Mouse (Mus musculus) forebrain, postnatal 0 days (tissue): ENCODE results near the gene Pfkfb4. TPM values are rescaled to one million over a fixed set of nuclear protein-coding genes. Genes with fewer than 3 reads are reported as not detected.

Experiments
- ATAC-seq: fragments of 200-750 bp; cut with Nextera tagmentation; 2 replicates; pipeline ENCODE4 v1.8.0; 2017; ENCODE audit warnings: mild to moderate bottlenecking, moderate library complexity
- DNase-seq: peaks from one replicate; pipeline ENCODE4 v3.0.0-alpha.2; 2015
- H3K27ac ChIP-seq: fragments of 300-500 bp; sonication (generic); 2 replicates; pipeline ENCODE4 v1.5.1; 2014; ENCODE audit warnings: low read depth, mild to moderate bottlenecking, antibody characterized with exemption, low read length, moderate library complexity, mixed read lengths
- H3K27me3 ChIP-seq: fragments of 300-500 bp; sonication (generic); 2 replicates; pipeline ENCODE4 v1.6.1; 2014; ENCODE audit warnings: mild to moderate bottlenecking, low read length, mixed read lengths; ENCODE audit not compliant: insufficient read depth
- H3K36me3 ChIP-seq: fragments of 300-500 bp; sonication (generic); 2 replicates; pipeline ENCODE4 v1.6.1; 2014; ENCODE audit warnings: mild to moderate bottlenecking, moderate library complexity; ENCODE audit not compliant: insufficient read depth
- H3K4me1 ChIP-seq: fragments of 300-500 bp; sonication (generic); 2 replicates; pipeline ENCODE4 v1.6.1; 2014; ENCODE audit warnings: antibody characterized with exemption; ENCODE audit not compliant: insufficient read depth
- H3K4me2 ChIP-seq: fragments of 300-500 bp; sonication (generic); 2 replicates; pipeline ENCODE4 v1.6.1; 2014; ENCODE audit warnings: low read depth, mild to moderate bottlenecking, moderate library complexity
- H3K4me3 ChIP-seq: fragments of 300-500 bp; sonication (generic); 2 replicates; pipeline ENCODE4 v1.5.1; 2014; ENCODE audit warnings: low read depth, low read length, mixed read lengths
- H3K9ac ChIP-seq: fragments of 300-500 bp; sonication (generic); 2 replicates; pipeline ENCODE4 v1.6.1; 2014; ENCODE audit warnings: mild to moderate bottlenecking
- H3K9me3 ChIP-seq: fragments of 300-500 bp; sonication (generic); 2 replicates; pipeline ENCODE4 v1.6.1; 2016; ENCODE audit warnings: low read length
- CTCF ChIP-seq: sonication (generic); IDR thresholded peaks from 2 replicates; pipeline ENCODE4 v1.5.1; 2016; ENCODE audit warnings: antibody characterized with exemption, control low read depth, low read depth
- WGBS: fragments of 180-500 bp; shearing (Covaris S2); extraction: QIAGEN DNeasy Blood & Tissue Kit; methylation state at CpG from one replicate; pipeline ENCODE4 v1.1.7; 2014; 5-methylcytosine and 5-hydroxymethylcytosine counted together
- microRNA counts: library from miRNA; unstranded; fragments of <30 nt; microRNA quantifications from one replicate; lab custom pipeline; 2015
- microRNA-seq, 2 experiments: library from miRNA; unstranded; fragments of <30 nt; microRNA quantifications; one replicate each; pipeline ENCODE4; 2016
- polyA plus RNA-seq: library from polyadenylated mRNA; unstranded; fragments of >200 nt; fragmentation: Nextera tagmentation; extraction: Ambion mirVana; gene quantifications from 2 replicates; pipeline ENCODE4 v1.2.1, GENCODE M21; 2015
- total RNA-seq: library from RNA; depleted of rRNA; stranded (reverse); fragments of >200 nt; gene quantifications from 2 replicates; pipeline ENCODE4 v1.2.3, GENCODE M21; 2014; rRNA removed

The Pfkfb4 gene
- total and polyA plus RNA-seq, 2 experiments from 2014 or later = 21.7 to 46.4 TPM

DNA sequence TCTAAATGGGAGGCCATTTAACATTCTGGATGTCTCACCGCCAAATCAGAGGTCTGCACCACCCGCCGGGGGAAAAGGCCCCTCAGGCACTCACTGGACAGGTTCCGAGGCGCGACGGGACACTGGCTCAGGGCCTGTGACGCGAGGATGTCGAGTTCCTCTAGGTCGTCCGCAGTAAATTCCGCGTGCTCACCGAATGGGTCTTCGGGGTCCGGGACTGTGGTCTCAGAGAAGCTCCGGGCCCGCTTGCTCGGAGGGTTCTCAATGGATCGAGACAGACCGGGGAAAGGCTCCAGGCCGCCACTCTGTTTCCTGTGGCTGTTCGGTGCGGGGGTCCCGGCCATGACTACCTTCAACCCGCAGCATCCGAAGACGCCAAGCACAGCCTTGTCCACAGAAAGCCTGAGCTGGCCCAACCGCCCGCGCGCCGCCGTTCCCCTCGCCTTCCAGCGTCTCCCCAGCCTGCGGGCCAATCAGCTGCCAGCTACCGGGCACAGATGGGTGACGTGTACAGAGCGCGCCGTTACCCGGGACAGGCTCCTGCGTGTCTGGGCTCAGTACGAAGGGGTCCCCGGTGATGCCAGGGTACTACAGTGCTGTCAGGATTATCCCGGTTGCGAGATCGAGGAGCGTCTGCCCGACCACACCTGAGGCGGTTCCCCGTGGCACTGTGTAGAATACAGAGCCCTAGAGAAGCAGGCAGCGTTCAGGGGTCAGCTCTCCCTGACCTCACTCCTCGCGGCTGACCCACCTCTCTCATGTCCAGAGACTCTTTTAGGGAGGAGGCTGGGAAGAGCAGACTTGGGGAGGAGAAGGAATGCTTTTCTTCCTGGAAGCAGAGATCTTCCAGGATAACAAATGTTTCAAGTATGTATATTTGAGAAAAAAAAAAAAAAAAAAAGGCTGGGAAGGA is 82.3 kb downstream of the Pfkfb4 start, which contains the start of gene Atrip:
Gene Atrip (minus strand): TSS at position 464 of the 913 bp plus-strand sequence.
- Histone ChIP-seq H3K4me2 (peak within 1 kb of the TSS; percentile 82), H3K27ac (peak within 1 kb of the TSS; percentile 80), H3K36me3 (peaks cover 32% of the 10 kb centered on the region), H3K4me1 (peaks cover 19% of the 10 kb centered on the region), H3K4me3 (peak within 1 kb of the TSS; percentile 92), H3K9ac (peak within 1 kb of the TSS; percentile 86), H3K9me3 (no peaks in the 10 kb centered on the region), H3K27me3 (no peaks in the 10 kb centered on the region)
- TF ChIP-seq CTCF = no peak
- DNase-seq = peak; percentile 94
- ATAC-seq = peak; percentile 100
- under 1% methylated on average over 57 of the region's 57 CpGs for WGBS

DNA sequence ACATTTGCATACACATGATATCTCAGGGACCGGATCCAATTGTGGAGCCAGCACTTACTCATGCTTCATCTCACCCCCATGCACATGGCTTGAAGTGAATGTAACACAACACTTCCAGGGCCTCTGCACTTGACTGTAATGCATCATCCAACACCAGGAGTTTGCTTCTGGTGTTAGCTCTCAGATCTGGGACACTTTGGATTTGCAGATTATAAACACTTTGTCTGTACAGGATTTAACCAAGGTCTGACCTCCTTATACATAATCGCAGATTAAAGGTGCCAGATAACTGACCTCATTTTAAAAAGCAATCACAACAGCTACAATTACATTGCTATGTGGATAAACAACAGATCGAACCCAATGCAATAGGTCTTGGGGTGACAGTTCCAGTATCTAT is 88.9 kb downstream of the Pfkfb4 start:
- no peak overlapping the region for H3K4me3 ChIP-seq
- 89% methylated on average over 3 of the region's 3 CpGs for WGBS
- H3K27ac ChIP-seq = no peak overlapping the region
- no peak for ATAC-seq
- H3K36me3 ChIP-seq = peaks cover 14% of the 10 kb centered on the region; the same call in 1 of the 2 replicates
- no peak for TF ChIP-seq CTCF
- no peak for DNase-seq
- no peak overlapping the region for H3K4me2 ChIP-seq
- H3K9ac ChIP-seq = no peak overlapping the region
- H3K9me3 ChIP-seq = no peaks in the 10 kb centered on the region
- H3K4me1 ChIP-seq = peaks cover 6% of the 10 kb centered on the region; the same call in 1 of the 2 replicates
- no peaks in the 10 kb centered on the region for H3K27me3 ChIP-seq

DNA sequence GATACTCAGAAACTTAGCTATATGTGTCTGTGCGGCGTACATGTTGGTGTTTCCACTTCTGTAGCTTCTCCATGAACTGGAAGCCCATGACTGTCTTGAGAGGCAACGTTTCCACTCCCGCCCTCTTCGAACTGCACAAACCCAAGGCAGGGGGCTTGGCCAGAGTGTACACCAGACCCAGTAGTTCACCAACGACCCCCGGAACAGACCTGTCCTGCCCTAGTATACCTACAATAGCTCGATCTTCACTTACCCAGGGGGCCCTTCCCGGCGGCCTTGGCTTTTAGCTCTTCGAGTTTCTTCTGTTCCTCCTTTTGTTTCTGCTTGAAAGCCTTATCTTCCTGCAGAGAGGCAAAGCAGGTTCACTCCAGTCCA is 90.2 kb downstream of the Pfkfb4 start:
- Histone ChIP-seq H3K4me2 (peak overlapping the region; percentile 76), H3K9ac (peak overlapping the region; percentile 76), H3K36me3 (peaks cover 14% of the 10 kb centered on the region; the same call in 1 of the 2 replicates), H3K4me1 (peaks cover 6% of the 10 kb centered on the region; the same call in 1 of the 2 replicates), H3K27ac (peak overlapping the region; percentile 76), H3K4me3 (peak overlapping the region; percentile 71), H3K27me3 (no peaks in the 10 kb centered on the region), H3K9me3 (no peaks in the 10 kb centered on the region)
- WGBS = 7% methylated on average over 11 of the region's 11 CpGs
- DNase-seq = no peak
- no peak for TF ChIP-seq CTCF
- peak; percentile 10; the same call in 1 of the 2 replicates for ATAC-seq

MicroRNA genes within 50 kb of the gene (microRNA counts, 519-probe panel; counts per million panel counts)
- not detected for microRNA mmu-miR-711 (lab: Ali Mortazavi, UCI)

Small RNA genes lying within 50 kb of the gene (microRNA-seq; reads per million reads assigned to microRNA genes)
- 0 reads per million in 2 experiments for gene Mir711

Other genes starting within 250 kb of the Pfkfb4 start
- gene Ip6k2, start 208.0 kb upstream of the Pfkfb4 start, total RNA-seq = 136 and 140 TPM in 2 replicates
- gene Ip6k2, start 208.0 kb upstream of the Pfkfb4 start, polyA plus RNA-seq = 218 and 226 TPM in 2 replicates
- 27.4 and 27.6 TPM in 2 replicates for gene Nckipsd, start 183.4 kb upstream of the Pfkfb4 start, total RNA-seq
- 18.6 and 24.5 TPM in 2 replicates for gene Nckipsd, start 183.4 kb upstream of the Pfkfb4 start, polyA plus RNA-seq
- 43.0 and 52.2 TPM in 2 replicates for gene Celsr3, start 165.5 kb upstream of the Pfkfb4 start, total RNA-seq
- 3.9 and 6.8 TPM in 2 replicates for gene Celsr3, start 165.5 kb upstream of the Pfkfb4 start, polyA plus RNA-seq
- gene Slc26a6, start 138.5 kb upstream of the Pfkfb4 start, total RNA-seq = 19.4 and 29.6 TPM in 2 replicates
- gene Slc26a6, start 138.5 kb upstream of the Pfkfb4 start, polyA plus RNA-seq = 15.9 and 18.0 TPM in 2 replicates
- gene Tmem89, start 77.2 kb upstream of the Pfkfb4 start, total RNA-seq = 0.23 and 0.24 TPM in 2 replicates
- 0.20 and 0.33 TPM in 2 replicates for gene Tmem89, start 77.2 kb upstream of the Pfkfb4 start, polyA plus RNA-seq
- 327 and 365 TPM in 2 replicates for gene Uqcrc1, start 55.1 kb upstream of the Pfkfb4 start, total RNA-seq
- 482 and 490 TPM in 2 replicates for gene Uqcrc1, start 55.1 kb upstream of the Pfkfb4 start, polyA plus RNA-seq
- 2.7 and 5.4 TPM in 2 replicates for gene Col7a1, start 38.2 kb upstream of the Pfkfb4 start, total RNA-seq
- gene Col7a1, start 38.2 kb upstream of the Pfkfb4 start, polyA plus RNA-seq = 1.3 and 1.6 TPM in 2 replicates
- gene Ucn2, start 5.8 kb upstream of the Pfkfb4 start, total RNA-seq = 0.23 TPM in 1 of 2 replicates, not detected in the other
- not detected in 2 replicates for gene Ucn2, start 5.8 kb upstream of the Pfkfb4 start, polyA plus RNA-seq
- gene Shisa5, start 46.8 kb downstream of the Pfkfb4 start, total RNA-seq = 66.2 and 68.4 TPM in 2 replicates
- 75.9 and 77.3 TPM in 2 replicates for gene Shisa5, start 46.8 kb downstream of the Pfkfb4 start, polyA plus RNA-seq
- 22.5 and 25.3 TPM in 2 replicates for gene Trex1, start 68.0 kb downstream of the Pfkfb4 start, total RNA-seq
- 16.5 and 20.3 TPM in 2 replicates for gene Trex1, start 68.0 kb downstream of the Pfkfb4 start, polyA plus RNA-seq
- gene Atrip, start 82.3 kb downstream of the Pfkfb4 start, total RNA-seq = 45.2 and 46.1 TPM in 2 replicates
- 34.6 and 34.8 TPM in 2 replicates for gene Atrip, start 82.3 kb downstream of the Pfkfb4 start, polyA plus RNA-seq
- gene Ccdc51, start 90.7 kb downstream of the Pfkfb4 start, total RNA-seq = 12.2 and 12.9 TPM in 2 replicates
- 6.4 and 7.2 TPM in 2 replicates for gene Ccdc51, start 90.7 kb downstream of the Pfkfb4 start, polyA plus RNA-seq
- 177 and 216 TPM in 2 replicates for gene Tma7, start 90.8 kb downstream of the Pfkfb4 start, total RNA-seq
- gene Tma7, start 90.8 kb downstream of the Pfkfb4 start, polyA plus RNA-seq = 695 and 816 TPM in 2 replicates
- 56.3 and 78.2 TPM in 2 replicates for gene Plxnb1, start 103.6 kb downstream of the Pfkfb4 start, total RNA-seq
- gene Plxnb1, start 103.6 kb downstream of the Pfkfb4 start, polyA plus RNA-seq = 7.3 and 10.2 TPM in 2 replicates
- gene Fbxw21, start 170.3 kb downstream of the Pfkfb4 start, total RNA-seq = not detected in 2 replicates
- gene Fbxw21, start 170.3 kb downstream of the Pfkfb4 start, polyA plus RNA-seq = not detected in 2 replicates
- 0.24 TPM in 1 of 2 replicates, not detected in the other for gene Fbxw13, start 204.2 kb downstream of the Pfkfb4 start, total RNA-seq
- 0.19 and 0.24 TPM in 2 replicates for gene Fbxw13, start 204.2 kb downstream of the Pfkfb4 start, polyA plus RNA-seq
- not detected in 2 replicates for gene Fbxw20, start 243.0 kb downstream of the Pfkfb4 start, total RNA-seq
- gene Fbxw20, start 243.0 kb downstream of the Pfkfb4 start, polyA plus RNA-seq = not detected in 2 replicates